Mouse (Mus musculus) forebrain, postnatal 0 days (tissue): Measurements from ENCODE around the gene Trim56. TPM values are rescaled to one million over a fixed set of nuclear protein-coding genes. Genes with fewer than 3 reads are reported as not detected.

ENCODE experiments used
- ATAC-seq: fragments of 200-750 bp; cut with Nextera tagmentation; 2 replicates; pipeline ENCODE4 v1.8.0; 2017; ENCODE audit warnings: mild to moderate bottlenecking, moderate library complexity
- DNase-seq: peaks from one replicate; pipeline ENCODE4 v3.0.0-alpha.2; 2015
- H3K27ac ChIP-seq: fragments of 300-500 bp; sonication (generic); 2 replicates; pipeline ENCODE4 v1.5.1; 2014; ENCODE audit warnings: low read depth, mild to moderate bottlenecking, antibody characterized with exemption, low read length, moderate library complexity, mixed read lengths
- H3K27me3 ChIP-seq: fragments of 300-500 bp; sonication (generic); 2 replicates; pipeline ENCODE4 v1.6.1; 2014; ENCODE audit warnings: mild to moderate bottlenecking, low read length, mixed read lengths; ENCODE audit not compliant: insufficient read depth
- H3K36me3 ChIP-seq: fragments of 300-500 bp; sonication (generic); 2 replicates; pipeline ENCODE4 v1.6.1; 2014; ENCODE audit warnings: mild to moderate bottlenecking, moderate library complexity; ENCODE audit not compliant: insufficient read depth
- H3K4me1 ChIP-seq: fragments of 300-500 bp; sonication (generic); 2 replicates; pipeline ENCODE4 v1.6.1; 2014; ENCODE audit warnings: antibody characterized with exemption; ENCODE audit not compliant: insufficient read depth
- H3K4me2 ChIP-seq: fragments of 300-500 bp; sonication (generic); 2 replicates; pipeline ENCODE4 v1.6.1; 2014; ENCODE audit warnings: low read depth, mild to moderate bottlenecking, moderate library complexity
- H3K4me3 ChIP-seq: fragments of 300-500 bp; sonication (generic); 2 replicates; pipeline ENCODE4 v1.5.1; 2014; ENCODE audit warnings: low read depth, low read length, mixed read lengths
- H3K9ac ChIP-seq: fragments of 300-500 bp; sonication (generic); 2 replicates; pipeline ENCODE4 v1.6.1; 2014; ENCODE audit warnings: mild to moderate bottlenecking
- H3K9me3 ChIP-seq: fragments of 300-500 bp; sonication (generic); 2 replicates; pipeline ENCODE4 v1.6.1; 2016; ENCODE audit warnings: low read length
- CTCF ChIP-seq: sonication (generic); IDR thresholded peaks from 2 replicates; pipeline ENCODE4 v1.5.1; 2016; ENCODE audit warnings: antibody characterized with exemption, control low read depth, low read depth
- WGBS: fragments of 180-500 bp; shearing (Covaris S2); extraction: QIAGEN DNeasy Blood & Tissue Kit; methylation state at CpG from one replicate; pipeline ENCODE4 v1.1.7; 2014; 5-methylcytosine and 5-hydroxymethylcytosine counted together
- polyA plus RNA-seq: library from polyadenylated mRNA; unstranded; fragments of >200 nt; fragmentation: Nextera tagmentation; extraction: Ambion mirVana; gene quantifications from 2 replicates; pipeline ENCODE4 v1.2.1, GENCODE M21; 2015
- total RNA-seq: library from RNA; depleted of rRNA; stranded (reverse); fragments of >200 nt; gene quantifications from 2 replicates; pipeline ENCODE4 v1.2.3, GENCODE M21; 2014

Gene Trim56
- total and polyA plus RNA-seq, 2 experiments from 2014 or later: 2.3 to 4.0 TPM

DNA sequence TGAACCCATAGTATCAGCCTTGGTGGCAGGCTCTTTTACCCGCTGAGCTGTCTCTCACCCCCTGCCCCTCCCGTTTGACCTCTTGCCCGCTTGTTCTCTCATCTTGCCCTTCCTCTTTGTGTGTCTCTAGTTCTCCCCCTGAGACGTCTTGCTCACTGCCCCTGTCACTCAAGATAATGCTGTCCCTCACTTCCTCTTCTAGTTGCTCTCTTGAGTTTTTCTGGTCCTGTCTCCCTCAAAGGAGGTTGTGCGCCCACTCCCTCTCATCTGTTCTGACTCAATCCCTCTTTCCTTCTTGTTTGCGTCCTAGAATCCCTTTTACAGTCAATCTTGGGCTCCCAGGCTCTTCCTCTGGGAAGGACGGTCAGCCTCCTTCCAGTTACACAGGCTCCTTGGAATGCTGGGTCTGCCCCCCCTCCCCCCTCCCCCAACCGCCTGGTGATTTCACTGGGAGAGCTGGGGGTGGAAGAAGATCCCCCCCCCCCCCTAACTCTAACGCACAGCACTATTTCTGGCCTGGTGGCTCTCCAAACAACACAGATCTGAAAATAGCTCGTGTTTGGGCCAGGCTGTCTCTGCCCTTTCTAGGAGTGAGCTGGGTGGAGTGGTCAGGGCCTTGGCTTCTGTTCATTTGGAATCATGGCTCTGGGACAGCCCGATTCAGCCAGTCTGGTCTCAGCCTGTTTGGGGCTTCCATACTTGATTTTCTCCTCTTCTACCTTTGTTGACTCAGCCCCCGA is 39.6 kb downstream of the Trim56 start:
- H3K4me3 ChIP-seq: no peak overlapping the region
- no peaks in the 10 kb centered on the region for H3K9me3 ChIP-seq
- H3K4me1 ChIP-seq: no peaks in the 10 kb centered on the region; the same call in 1 of the 2 replicates
- no peak overlapping the region for H3K4me2 ChIP-seq
- H3K27ac ChIP-seq: no peak overlapping the region
- DNase-seq (no peak), ATAC-seq (no peak)
- WGBS: 49% methylated on average over 12 of the region's 12 CpGs
- no peaks in the 10 kb centered on the region for H3K36me3 ChIP-seq
- H3K27me3 ChIP-seq: no peaks in the 10 kb centered on the region
- no peak overlapping the region for H3K9ac ChIP-seq
- no peak for TF ChIP-seq CTCF

DNA sequence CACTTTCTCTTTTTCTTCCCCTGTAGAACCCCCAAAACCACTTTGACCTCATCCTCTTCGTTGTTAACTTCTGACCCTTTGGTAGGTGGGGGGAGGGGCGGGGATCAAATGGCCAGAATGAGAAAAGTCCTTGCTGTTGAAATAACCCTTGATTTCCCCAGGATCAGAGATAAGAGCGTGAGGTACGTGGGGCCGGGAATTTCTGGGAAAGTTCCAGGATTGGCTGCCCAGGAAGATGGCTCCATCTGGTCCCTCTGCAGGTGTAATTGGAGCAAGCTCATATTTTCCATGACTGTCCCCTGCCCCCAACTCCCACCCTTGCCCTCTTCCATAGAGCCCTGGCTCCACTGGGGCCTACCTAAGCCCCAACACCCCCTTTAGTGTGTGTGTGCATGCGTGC is 40.3 kb downstream of the Trim56 start:
- WGBS: 79% methylated on average over 6 of the region's 6 CpGs
- H3K4me3 ChIP-seq: no peak overlapping the region
- no peaks in the 10 kb centered on the region; the same call in 1 of the 2 replicates for H3K4me1 ChIP-seq
- ATAC-seq: no peak
- DNase-seq: no peak
- no peak overlapping the region for H3K4me2 ChIP-seq
- H3K9me3 ChIP-seq: no peaks in the 10 kb centered on the region
- no peak for TF ChIP-seq CTCF
- H3K9ac ChIP-seq: no peak overlapping the region
- H3K36me3 ChIP-seq: no peaks in the 10 kb centered on the region
- H3K27ac ChIP-seq: no peak overlapping the region
- H3K27me3 ChIP-seq: no peaks in the 10 kb centered on the region

DNA sequence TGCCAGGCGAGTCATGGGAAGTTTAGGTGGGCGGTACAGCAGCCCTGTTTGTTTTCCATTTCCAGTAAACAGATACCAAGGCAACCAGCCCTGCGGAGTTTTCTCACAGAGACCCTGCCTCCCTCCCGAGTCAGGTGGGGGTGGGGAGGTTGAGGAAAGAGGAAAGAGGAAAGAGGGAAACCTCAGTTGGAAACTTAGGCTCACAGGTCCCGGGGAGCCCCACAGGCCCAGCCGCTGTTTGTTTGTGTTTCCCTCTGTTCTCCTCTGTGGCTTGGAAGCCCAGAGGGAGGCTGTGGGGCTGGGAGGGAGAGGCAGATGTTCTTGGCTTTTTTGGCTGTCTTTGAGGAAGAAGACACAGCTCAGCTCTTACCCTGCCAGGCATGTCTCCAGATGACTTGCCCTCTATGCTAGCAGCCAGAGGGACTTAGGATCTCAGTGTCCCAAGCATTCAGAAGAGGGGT is 41.8 kb downstream of the Trim56 start:
- Histone ChIP-seq H3K4me1 (no peaks in the 10 kb centered on the region; the same call in 1 of the 2 replicates), H3K9me3 (no peaks in the 10 kb centered on the region), H3K36me3 (no peaks in the 10 kb centered on the region), H3K4me2 (no peak overlapping the region), H3K27ac (0 out of 2 replicates have a peak overlapping the region, but pooled peaks have one; percentile 21), H3K4me3 (no peak overlapping the region), H3K27me3 (no peaks in the 10 kb centered on the region), H3K9ac (no peak overlapping the region)
- ATAC-seq: peak; percentile 21; the same call in 1 of the 2 replicates
- TF ChIP-seq CTCF: no peak
- 32% methylated on average over 6 of the region's 6 CpGs for whole genome bisulfite sequencing
- peak; percentile 31 for DNase-seq

- TF ChIP-seq CTCF: no peak
- WGBS: 96% methylated on average over 8 of the region's 8 CpGs
- no peaks in the 10 kb centered on the region for H3K36me3 ChIP-seq
- H3K4me1 ChIP-seq: no peaks in the 10 kb centered on the region; the same call in 1 of the 2 replicates
- H3K9ac ChIP-seq: no peak overlapping the region
- DNase-seq (no peak), ATAC-seq (no peak)
- H3K27me3 ChIP-seq: no peaks in the 10 kb centered on the region
- H3K9me3 ChIP-seq: no peaks in the 10 kb centered on the region
- no peak overlapping the region for H3K27ac ChIP-seq
- H3K4me3 ChIP-seq: no peak overlapping the region
- H3K4me2 ChIP-seq: no peak overlapping the region
Measured at GRCm38 (mm10) chr5:137073141-137073540, 42.9 kb downstream of the Trim56 start.

- Histone ChIP-seq H3K9me3 (no peaks in the 10 kb centered on the region), H3K27ac (peak within 1 kb of the TSS; percentile 22; the same call in 1 of the 2 replicates), H3K36me3 (no peaks in the 10 kb centered on the region), H3K4me1 (no peaks in the 10 kb centered on the region; the same call in 1 of the 2 replicates), H3K4me2 (peak within 1 kb of the TSS; percentile 42), H3K4me3 (peak within 1 kb of the TSS; percentile 17; the same call in 1 of the 2 replicates), H3K9ac (no peak within 1 kb of the TSS), H3K27me3 (no peaks in the 10 kb centered on the region)
- 15% methylated on average over 23 of the region's 23 CpGs for WGBS
- DNase-seq (peak; percentile 82), ATAC-seq (peak; percentile 97)
- TF ChIP-seq CTCF: no peak
Measured at GRCm38 (mm10) chr5:137072079-137072960, 43.7 kb downstream of the Trim56 start, which contains the start of gene Serpine1. Gene Serpine1, minus strand, starts transcription at chr5:137072268.

- Histone ChIP-seq H3K4me2 (no peak overlapping the region), H3K9me3 (no peaks in the 10 kb centered on the region), H3K4me3 (no peak overlapping the region), H3K9ac (no peak overlapping the region), H3K27ac (no peak overlapping the region), H3K4me1 (no peaks in the 10 kb centered on the region; the same call in 1 of the 2 replicates), H3K36me3 (no peaks in the 10 kb centered on the region), H3K27me3 (no peaks in the 10 kb centered on the region)
- 84% methylated on average over 19 of the region's 19 CpGs for WGBS
- ATAC-seq (no peak), DNase-seq (no peak)
- no peak for TF ChIP-seq CTCF
Measured at GRCm38 (mm10) chr5:137070881-137071605, 45.0 kb downstream of the Trim56 start.
